ENCODE assay signal across 17 mouse cellular contexts in genomic region chr11:101898328-101898727, GRCm38 (mm10). TPM values are rescaled to one million over a fixed set of nuclear protein-coding genes. Genes with fewer than 3 reads are reported as not detected.
"Had no signal": no experiment of that assay in that cellular context is flagged by ENCODE, and none has a peak within 500 bp of the region (broad histone marks: within the 10 kb centered on the region; RNA-seq: fewer than 3 reads in every experiment).

No protein-coding gene starts in this region.

- H3K36me3 ChIP-seq: liver, embryonic 15.5 days; lung, embryonic 15.5 days; neural tube, embryonic 13.5 days; neural tube, embryonic 15.5 days; stomach, embryonic 15.5 days had no signal

- H3K4me1 ChIP-seq: liver, embryonic 15.5 days had no signal

- H3K9ac ChIP-seq: liver, embryonic 15.5 days; liver, postnatal 0 days; lung, embryonic 15.5 days; neural tube, embryonic 13.5 days; neural tube, embryonic 15.5 days; stomach, embryonic 15.5 days had no signal

- H3K9me3 ChIP-seq: liver, embryonic 15.5 days; lung, embryonic 15.5 days; neural tube, embryonic 13.5 days; neural tube, embryonic 15.5 days; stomach, embryonic 15.5 days had no signal

- H3K27ac ChIP-seq: liver, embryonic 15.5 days; lung, embryonic 15.5 days; macrophage; neural tube, embryonic 13.5 days; neural tube, embryonic 15.5 days; stomach, embryonic 15.5 days; stomach, postnatal 0 days had no signal

- DNase-seq: liver, postnatal 0 days; lung, adult 2 months; lung, postnatal 14 days; lung, postnatal 36 days; midbrain, embryonic 14.5 days; right cerebral cortex, postnatal 14 days; thymus, postnatal 14 days; thymus, postnatal 36 days had no signal

- H3K4me3 ChIP-seq: liver, embryonic 15.5 days; lung, embryonic 15.5 days; megakaryocyte, embryonic 14.5 days; myocyte; neural tube, embryonic 13.5 days; neural tube, embryonic 15.5 days; stomach, embryonic 15.5 days had no signal

RNA-seq across cellular contexts. Expression of gene Meox1, which starts 4.2 kb away (rescaled TPM):
- polyA plus RNA-seq: macrophage had no signal
